Mouse (Mus musculus): ENCODE results near the gene Coro1b.

Coro1b gene

GRCm38 (mm10) chr19:4162646-4163542, 14.5 kb downstream of the Coro1b start, which contains the start of gene Rps6kb2:
Gene Rps6kb2 (minus strand): TSS chr19:4163354.
- DNase-seq: peak; percentile 91 to 92

GRCm38 (mm10) chr19:4163543-4163887, 15.1 kb downstream of the Coro1b start:
- no peak for DNase-seq

GRCm38 (mm10) chr19:4164100-4164499, 15.7 kb downstream of the Coro1b start:
- no peak for DNase-seq

- DNase-seq: no peak
Measured at GRCm38 (mm10) chr19:4164721-4165120, 16.3 kb downstream of the Coro1b start.

GRCm38 (mm10) chr19:4166678-4167476, 18.5 kb downstream of the Coro1b start:
- no peak for DNase-seq

GRCm38 (mm10) chr19:4169378-4169784, 21.0 kb downstream of the Coro1b start:
- peak; percentile 99 to 100 for DNase-seq

- no peak for DNase-seq
Measured at GRCm38 (mm10) chr19:4169810-4170209, 21.4 kb downstream of the Coro1b start.

GRCm38 (mm10) chr19:4170723-4171392, 22.4 kb downstream of the Coro1b start:
- DNase-seq: no peak

- no peak for DNase-seq
Measured at GRCm38 (mm10) chr19:4171393-4172290, 23.2 kb downstream of the Coro1b start.

GRCm38 (mm10) chr19:4172925-4173324, 24.5 kb downstream of the Coro1b start:
- DNase-seq: no peak

GRCm38 (mm10) chr19:4175368-4175947, 27.0 kb downstream of the Coro1b start, which contains the start of gene Carns1:
Gene Carns1 (minus strand): TSS chr19:4175479.
- DNase-seq: peak in 1 of 2 experiments; percentile 14

GRCm38 (mm10) chr19:4180411-4180810, 32.0 kb downstream of the Coro1b start:
- DNase-seq: no peak

GRCm38 (mm10) chr19:4181892-4182291, 33.5 kb downstream of the Coro1b start:
- no peak for DNase-seq

- DNase-seq: no peak
Measured at GRCm38 (mm10) chr19:4183689-4184088, 35.3 kb downstream of the Coro1b start.

- peak; percentile 84 to 88 for DNase-seq
Measured at GRCm38 (mm10) chr19:4184976-4185975, 36.9 kb downstream of the Coro1b start.

- DNase-seq: no peak
Measured at GRCm38 (mm10) chr19:4187303-4187702, 38.9 kb downstream of the Coro1b start.

- peak; percentile 47 to 62 for DNase-seq
Measured at GRCm38 (mm10) chr19:4189051-4189620, 40.7 kb downstream of the Coro1b start.

- DNase-seq: peak; percentile 88 to 96
Measured at GRCm38 (mm10) chr19:4190831-4191334, 42.5 kb downstream of the Coro1b start, which contains the start of gene Tbc1d10c. Gene Tbc1d10c (minus strand): TSS chr19:4191284.

- peak; percentile 97 to 99 for DNase-seq
Measured at GRCm38 (mm10) chr19:4191528-4192250, 43.3 kb downstream of the Coro1b start, which contains the start of gene Ppp1ca. Gene Ppp1ca (plus strand): TSS chr19:4192065.
